Mouse (Mus musculus) lung, embryonic 14.5 days (tissue): ENCODE data around the gene Mpdz. TPM values are rescaled to one million over a fixed set of nuclear protein-coding genes. Genes with fewer than 3 reads are reported as not detected.

Source experiments
- ATAC-seq: fragments of 200-750 bp; cut with Nextera tagmentation; 2 replicates; pipeline ENCODE4 v1.8.0; 2017; ENCODE audit warnings: mild to moderate bottlenecking, moderate TSS enrichment, moderate library complexity; ENCODE audit not compliant: insufficient read depth
- DNase-seq: peaks from one replicate; pipeline ENCODE4 v3.0.0-alpha.2; 2015
- H3K27ac ChIP-seq: fragments of 300-500 bp; sonication (generic); 2 replicates; pipeline ENCODE4 v1.5.1; 2014; ENCODE audit warnings: low read depth, mild to moderate bottlenecking, moderate library complexity
- H3K27me3 ChIP-seq: fragments of 300-500 bp; sonication (generic); 2 replicates; pipeline ENCODE4 v1.6.1; 2014; ENCODE audit warnings: low read length, control low read depth; ENCODE audit not compliant: insufficient read depth
- H3K36me3 ChIP-seq: fragments of 300-500 bp; sonication (generic); 2 replicates; pipeline ENCODE4 v1.6.1; 2014; ENCODE audit warnings: control low read depth; ENCODE audit not compliant: insufficient read depth
- H3K4me1 ChIP-seq: fragments of 300-500 bp; sonication (generic); 2 replicates; pipeline ENCODE4 v1.6.1; 2014; ENCODE audit warnings: antibody characterized with exemption, control low read depth; ENCODE audit not compliant: insufficient read depth
- H3K4me2 ChIP-seq: fragments of 300-500 bp; sonication (generic); 2 replicates; pipeline ENCODE4 v1.6.1; 2014; ENCODE audit warnings: mild to moderate bottlenecking
- H3K4me3 ChIP-seq: fragments of 300-500 bp; sonication (generic); 2 replicates; pipeline ENCODE4 v1.5.1; 2014; ENCODE audit warnings: low read depth, low read length
- H3K9ac ChIP-seq: fragments of 300-500 bp; sonication (generic); 2 replicates; pipeline ENCODE4 v1.6.1; 2014
- H3K9me3 ChIP-seq: fragments of 300-500 bp; sonication (generic); 2 replicates; pipeline ENCODE4 v1.6.1; 2016; ENCODE audit warnings: low read depth, low read length, control low read depth
- CTCF ChIP-seq: IDR thresholded peaks from 2 replicates; pipeline ENCODE4 v1.5.1; 2016; ENCODE audit warnings: antibody characterized with exemption, low read depth
- WGBS: fragments of 180-500 bp; shearing (Covaris S2); extraction: QIAGEN DNeasy Blood & Tissue Kit; methylation state at CpG from one replicate; pipeline ENCODE4 v1.1.7; 2014; 5-methylcytosine and 5-hydroxymethylcytosine counted together
- polyA plus RNA-seq: library from polyadenylated mRNA; unstranded; fragments of >200 nt; fragmentation: Nextera tagmentation; extraction: Ambion mirVana; gene quantifications from 2 replicates; pipeline ENCODE4 v1.2.1, GENCODE M21; 2014

Mpdz gene
- polyA plus RNA-seq, 1 experiment from 2014 or later: 52.1 TPM

- DNase-seq: no peak
Observed at GRCm38 (mm10) chr4:81332901-81333627, 109.6 kb downstream of the Mpdz start.

DNA sequence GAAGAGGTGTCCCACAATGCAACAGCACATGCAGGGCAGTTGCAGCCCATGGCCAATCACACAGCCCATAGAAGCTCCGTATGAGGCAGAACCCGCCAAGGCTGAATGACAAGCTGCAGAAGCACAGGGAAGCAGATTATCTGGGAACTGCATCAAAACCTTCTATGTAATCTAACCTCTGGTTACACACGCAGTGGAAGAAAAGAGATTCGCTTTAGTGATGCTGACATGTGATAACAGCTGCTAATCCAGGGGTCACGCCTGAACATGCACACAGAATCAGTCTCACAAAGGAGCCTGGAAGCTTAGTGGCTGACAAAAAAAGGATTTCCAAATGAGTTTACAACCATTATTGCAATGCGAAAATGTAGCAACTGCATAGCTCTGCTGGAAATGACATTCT is 110.2 kb downstream of the Mpdz start:
- 65% methylated on average over 6 of the region's 6 CpGs for WGBS
- Histone ChIP-seq H3K4me3 (no peak overlapping the region), H3K9me3 (no peaks in the 10 kb centered on the region), H3K4me1 (no peaks in the 10 kb centered on the region), H3K27ac (no peak overlapping the region), H3K36me3 (peaks cover 35% of the 10 kb centered on the region), H3K27me3 (no peaks in the 10 kb centered on the region), H3K4me2 (no peak overlapping the region), H3K9ac (no peak overlapping the region)
- DNase-seq (no peak), ATAC-seq (no peak)
- TF ChIP-seq CTCF: no peak

More at GRCm38 (mm10) chr4:81332901-81333627, 109.6 kb downstream of the Mpdz start:
- H3K36me3 ChIP-seq: peaks cover 35% of the 10 kb centered on the region
- no peaks in the 10 kb centered on the region for H3K9me3 ChIP-seq
- H3K9ac ChIP-seq: no peak overlapping the region
- no peak for TF ChIP-seq CTCF
- H3K4me1 ChIP-seq: no peaks in the 10 kb centered on the region
- no peak overlapping the region for H3K4me3 ChIP-seq
- 78% methylated on average over 11 of the region's 11 CpGs for WGBS
- H3K27ac ChIP-seq: no peak overlapping the region
- no peak for ATAC-seq
- no peak overlapping the region for H3K4me2 ChIP-seq
- no peaks in the 10 kb centered on the region for H3K27me3 ChIP-seq

DNA sequence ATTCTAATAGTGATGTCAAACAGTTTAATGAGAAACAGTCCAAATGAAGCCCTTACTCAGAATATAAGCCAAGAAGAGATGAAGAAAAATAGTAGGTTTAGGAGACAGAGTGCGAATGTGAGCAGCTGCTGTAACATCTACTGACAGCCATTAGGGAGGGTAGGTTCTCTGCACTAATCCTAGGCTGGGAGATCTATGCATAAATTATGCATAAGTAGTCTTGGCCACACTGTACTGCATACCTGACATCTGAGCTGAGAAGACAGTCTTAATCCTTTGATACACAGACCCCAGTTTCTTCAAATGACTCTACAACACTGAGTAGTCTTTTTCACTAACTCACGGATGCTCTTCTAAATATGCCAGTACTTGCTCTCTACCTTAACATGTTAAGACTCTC is 114.9 kb downstream of the Mpdz start:
- H3K9ac ChIP-seq: no peak overlapping the region
- 90% methylated on average over 2 of the region's 2 CpGs for WGBS
- ATAC-seq: no peak

GRCm38 (mm10) chr4:81323853-81324252 is 118.8 kb downstream of the Mpdz start:
- no peak overlapping the region for H3K4me3 ChIP-seq
- TF ChIP-seq CTCF: no peak
- no peaks in the 10 kb centered on the region for H3K27me3 ChIP-seq
- ATAC-seq (no peak), DNase-seq (no peak)
- H3K4me1 ChIP-seq: no peaks in the 10 kb centered on the region
- H3K9me3 ChIP-seq: no peaks in the 10 kb centered on the region
- H3K27ac ChIP-seq: no peak overlapping the region
- H3K36me3 ChIP-seq: peaks cover 21% of the 10 kb centered on the region
- WGBS: 89% methylated on average over 4 of the region's 4 CpGs
- H3K4me2 ChIP-seq: no peak overlapping the region
- H3K9ac ChIP-seq: no peak overlapping the region

More for the DNA sequence above, 114.9 kb downstream of the Mpdz start:
- DNase-seq: no peak
- Histone ChIP-seq H3K9me3 (no peaks in the 10 kb centered on the region), H3K4me3 (no peak overlapping the region), H3K4me2 (no peak overlapping the region), H3K36me3 (peaks cover 15% of the 10 kb centered on the region), H3K27ac (no peak overlapping the region), H3K27me3 (no peaks in the 10 kb centered on the region), H3K4me1 (no peaks in the 10 kb centered on the region)
- TF ChIP-seq CTCF: no peak

- H3K27me3 ChIP-seq: no peaks in the 10 kb centered on the region
- no peaks in the 10 kb centered on the region for H3K4me1 ChIP-seq
- H3K9me3 ChIP-seq: no peaks in the 10 kb centered on the region
- no peak for TF ChIP-seq CTCF
- ATAC-seq (no peak), DNase-seq (no peak)
- H3K36me3 ChIP-seq: peaks cover 31% of the 10 kb centered on the region
- no peak overlapping the region for H3K4me2 ChIP-seq
- 74% methylated on average over 3 of the region's 3 CpGs for WGBS
- H3K4me3 ChIP-seq: no peak overlapping the region
- no peak overlapping the region for H3K27ac ChIP-seq
- H3K9ac ChIP-seq: no peak overlapping the region
Observed at GRCm38 (mm10) chr4:81322232-81322631, 120.4 kb downstream of the Mpdz start.

GRCm38 (mm10) chr4:81314618-81315017 is 128.0 kb downstream of the Mpdz start:
- no peaks in the 10 kb centered on the region for H3K9me3 ChIP-seq
- no peak overlapping the region for H3K27ac ChIP-seq
- H3K4me2 ChIP-seq: no peak overlapping the region
- H3K4me3 ChIP-seq: no peak overlapping the region
- no peaks in the 10 kb centered on the region for H3K27me3 ChIP-seq
- DNase-seq (no peak), ATAC-seq (no peak)
- no peak overlapping the region for H3K9ac ChIP-seq
- no peaks in the 10 kb centered on the region for H3K4me1 ChIP-seq
- 78% methylated on average over 5 of the region's 5 CpGs for WGBS
- TF ChIP-seq CTCF: no peak
- peaks cover 18% of the 10 kb centered on the region for H3K36me3 ChIP-seq

GRCm38 (mm10) chr4:81313246-81313645 is 129.4 kb downstream of the Mpdz start:
- no peaks in the 10 kb centered on the region for H3K27me3 ChIP-seq
- no peak overlapping the region for H3K4me2 ChIP-seq
- 72% methylated on average over 4 of the region's 4 CpGs for WGBS
- no peaks in the 10 kb centered on the region for H3K9me3 ChIP-seq
- peaks cover 16% of the 10 kb centered on the region for H3K36me3 ChIP-seq
- H3K4me1 ChIP-seq: no peaks in the 10 kb centered on the region
- H3K4me3 ChIP-seq: no peak overlapping the region
- no peak overlapping the region for H3K9ac ChIP-seq
- no peak for DNase-seq
- ATAC-seq: no peak
- H3K27ac ChIP-seq: no peak overlapping the region
- no peak for TF ChIP-seq CTCF
